Mouse (Mus musculus) heart, postnatal 0 days (tissue): ENCODE measurements at regions not wholly inside any gene's neighbourhood (a gene's known extent, or its start where the extent isn't known, plus 50 kb on each side); places are given as distances from the start of the nearest gene placed in this dataset.

Experiments used
- CTCF ChIP-seq: IDR thresholded peaks from 2 replicates; pipeline ENCODE4 v1.5.1; 2016; ENCODE audit warnings: antibody characterized with exemption, control low read depth, low read depth
- EP300 ChIP-seq: IDR thresholded peaks from 2 replicates; pipeline ENCODE4 v1.6.1; 2016; ENCODE audit warnings: antibody characterized with exemption, low read depth

GRCm38 (mm10) chr8:76618721-76619120 lies 280.5 kb upstream of the Nr3c2 start:
- TF ChIP-seq CTCF: no peak
- TF ChIP-seq EP300: no peak
